ENCODE assay signal across 8 mouse cellular contexts in the genomic region with DNA sequence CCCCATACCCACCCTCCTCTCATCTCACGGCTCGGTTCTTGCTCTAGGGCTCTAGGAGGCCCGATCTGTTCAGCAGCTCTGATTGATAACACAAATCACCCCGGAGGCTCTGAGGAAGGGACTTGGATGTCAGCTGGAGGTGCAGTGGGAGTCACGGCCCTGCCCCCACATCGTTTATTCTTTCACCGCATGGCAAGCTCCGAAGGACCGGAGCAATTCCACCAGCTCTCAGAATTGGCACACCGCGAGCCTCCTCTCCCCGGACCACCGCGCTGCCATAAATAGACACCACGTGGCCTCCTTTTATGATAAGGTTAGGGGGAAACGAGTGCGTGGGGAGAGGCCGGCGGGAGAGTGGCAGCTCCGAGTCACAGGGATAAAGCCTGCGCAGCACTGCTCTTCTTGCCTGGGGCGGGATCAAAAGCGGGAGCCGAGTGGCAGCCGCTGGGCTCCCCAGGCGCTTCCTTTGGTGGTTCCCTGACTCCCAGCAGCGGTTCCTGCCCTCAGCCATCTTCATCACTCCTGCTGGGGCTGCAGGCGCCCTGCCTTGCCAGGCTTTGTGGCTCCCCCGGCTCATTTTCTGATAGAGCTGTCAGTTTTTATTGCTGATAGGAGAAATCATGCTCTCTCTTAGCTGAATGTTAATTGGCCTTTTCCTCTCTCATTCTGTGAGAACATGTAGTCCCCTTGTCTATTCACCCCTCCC. TPM values are rescaled to one million over a fixed set of nuclear protein-coding genes. Genes with fewer than 3 reads are reported as not detected.
A peak's percentile ranks its signal among the peaks of the same experiment; 100 is the strongest.
DNase-seq lines count a peak whose midpoint lies in the region; ATAC-seq and TF ChIP-seq lines count a peak whose summit lies in the region.

No protein-coding gene starts in this region.

- TF ChIP-seq EP300 in stomach, postnatal 0 days (optimal IDR thresholded peaks at IDR 0.05), result no peak

- H3K27me3 ChIP-seq in kidney, postnatal 0 days (ENCODE audit: insufficient read depth, low read length), result no peaks in the 10 kb centered on the region
- H3K27me3 ChIP-seq in heart, embryonic 12.5 days (replicated peaks), result 0 out of 2 replicates have a peak, but pooled peaks cover 3% of the 10 kb centered on the region
- H3K27me3 ChIP-seq in midbrain, embryonic 12.5 days, result peaks cover 12% of the 10 kb centered on the region
- no peaks in the 10 kb centered on the region for H3K27me3 ChIP-seq in stomach, postnatal 0 days (ENCODE audit: control insufficient read depth, insufficient read depth, low read length)

- H3K9ac ChIP-seq in kidney, postnatal 0 days (ENCODE audit: low read depth, low read length), result no peak overlapping the region
- peak overlapping the region; percentile 68 for H3K9ac ChIP-seq in heart, embryonic 12.5 days
- peak overlapping the region; percentile 45 for H3K9ac ChIP-seq in midbrain, embryonic 12.5 days (replicated peaks)
- 0 out of 2 replicates have a peak overlapping the region, but pooled peaks have one; percentile 18 for H3K9ac ChIP-seq in stomach, postnatal 0 days (ENCODE audit: low read length)

- no peak overlapping the region for H3K27ac ChIP-seq in kidney, postnatal 0 days
- peak overlapping the region; percentile 92 for H3K27ac ChIP-seq in heart, embryonic 12.5 days (ENCODE audit: poor library complexity, severe bottlenecking)
- H3K27ac ChIP-seq in midbrain, embryonic 12.5 days (replicated peaks), result peak overlapping the region; percentile 85
- no peak overlapping the region for H3K27ac ChIP-seq in stomach, postnatal 0 days (replicated peaks)

- H3K36me3 ChIP-seq in kidney, postnatal 0 days (ENCODE audit: insufficient read depth, low read length), result no peaks in the 10 kb centered on the region
- H3K36me3 ChIP-seq in heart, embryonic 12.5 days, result no peaks in the 10 kb centered on the region
- H3K36me3 ChIP-seq in midbrain, embryonic 12.5 days, result no peaks in the 10 kb centered on the region
- H3K36me3 ChIP-seq in stomach, postnatal 0 days (ENCODE audit: control insufficient read depth, insufficient read depth, low read length), result no peaks in the 10 kb centered on the region

- no peaks in the 10 kb centered on the region for H3K9me3 ChIP-seq in kidney, postnatal 0 days (replicated peaks; ENCODE audit: low read length)
- no peaks in the 10 kb centered on the region for H3K9me3 ChIP-seq in heart, embryonic 12.5 days (replicated peaks)
- H3K9me3 ChIP-seq in midbrain, embryonic 12.5 days, result no peaks in the 10 kb centered on the region
- no peaks in the 10 kb centered on the region for H3K9me3 ChIP-seq in stomach, postnatal 0 days (ENCODE audit: control insufficient read depth, low read length)

- peak; percentile 52 for DNase-seq in kidney, postnatal 0 days (ENCODE audit: low spot score)
- DNase-seq in kidney, postnatal 25 days, result no peak
- DNase-seq in embryo, embryonic 10.5 days (ENCODE audit: low spot score), result peak; percentile 60
- peak; percentile 50 to 73 for DNase-seq in layer of hippocampus, postnatal 14 days (ENCODE audit: low spot score in 2 of 2)
- peak; percentile 33 for DNase-seq in stomach, postnatal 0 days (ENCODE audit: low spot score)
- DNase-seq in urinary bladder, postnatal 25 days (ENCODE audit: low spot score), result no peak

- ATAC-seq in kidney, postnatal 0 days (replicated peaks; ENCODE audit: low FRiP score, low read depth), result 0 out of 2 replicates have a peak, but pooled peaks have one; percentile 26
- ATAC-seq in heart, embryonic 12.5 days (ENCODE audit: insufficient number of reproducible peaks, low FRiP score), result peak; percentile 77
- ATAC-seq in midbrain, embryonic 12.5 days (ENCODE audit: low FRiP score, low read depth), result peak; percentile 80
- ATAC-seq in stomach, postnatal 0 days (ENCODE audit: low FRiP score, low TSS enrichment), result 0 out of 2 replicates have a peak, but pooled peaks have one; percentile 29

- under 1% methylated on average over 29 of the region's 29 CpGs for WGBS in kidney, postnatal 0 days
- under 1% methylated on average over 29 of the region's 29 CpGs for WGBS in heart, embryonic 12.5 days
- under 1% methylated on average over 29 of the region's 29 CpGs for WGBS in midbrain, embryonic 12.5 days
- WGBS in stomach, postnatal 0 days, result under 1% methylated on average over 29 of the region's 29 CpGs

- H3K4me3 ChIP-seq in kidney, postnatal 0 days (replicated peaks; ENCODE audit: low read depth, low read length), result peak overlapping the region; percentile 30
- peak overlapping the region; percentile 42 for H3K4me3 ChIP-seq in heart, embryonic 12.5 days
- H3K4me3 ChIP-seq in midbrain, embryonic 12.5 days, result peak overlapping the region; percentile 30
- peak overlapping the region; percentile 35 for H3K4me3 ChIP-seq in stomach, postnatal 0 days (ENCODE audit: low read depth, low read length)

- peak overlapping the region; percentile 78 for H3K4me2 ChIP-seq in kidney, postnatal 0 days (ENCODE audit: low read length)
- peak overlapping the region; percentile 75 for H3K4me2 ChIP-seq in heart, embryonic 12.5 days
- H3K4me2 ChIP-seq in midbrain, embryonic 12.5 days (replicated peaks), result peak overlapping the region; percentile 64
- H3K4me2 ChIP-seq in stomach, postnatal 0 days (replicated peaks; ENCODE audit: low read depth), result peak overlapping the region; percentile 67

- no peak for TF ChIP-seq CTCF in kidney, postnatal 0 days (IDR thresholded peaks at IDR 0.05; ENCODE audit: low read depth)
- TF ChIP-seq CTCF in stomach, postnatal 0 days (IDR thresholded peaks at IDR 0.05; ENCODE audit: low read depth), result no peak

- H3K4me1 ChIP-seq in kidney, postnatal 0 days (replicated peaks; ENCODE audit: insufficient read depth, low read length), result peaks cover 8% of the 10 kb centered on the region; the same call in 1 of the 2 replicates
- H3K4me1 ChIP-seq in heart, embryonic 12.5 days (replicated peaks), result peaks cover 53% of the 10 kb centered on the region
- peaks cover 51% of the 10 kb centered on the region for H3K4me1 ChIP-seq in midbrain, embryonic 12.5 days
- 0 out of 2 replicates have a peak, but pooled peaks cover 2% of the 10 kb centered on the region for H3K4me1 ChIP-seq in stomach, postnatal 0 days (replicated peaks; ENCODE audit: control insufficient read depth, insufficient read depth)

RNA-seq across cellular contexts. Expression of a gene that starts 23.4 kb away (rescaled TPM):
- polyA plus RNA-seq in kidney, postnatal 0 days (2015; fragmentation: Nextera tagmentation; extraction: Ambion mirVana), result 2.2 and 2.3 TPM in 2 replicates
- 1.7 and 1.9 TPM in 2 replicates for polyA plus RNA-seq in heart, embryonic 12.5 days (2016; fragmentation: Nextera tagmentation; extraction: Ambion mirVana)
- 1 to 10 TPM; 2.3 to 2.4 TPM for total RNA-seq in layer of hippocampus, postnatal 14 days (2021)
- polyA plus RNA-seq in midbrain, embryonic 12.5 days (2016; fragmentation: Nextera tagmentation; extraction: Ambion mirVana), result 3.3 and 4.2 TPM in 2 replicates
- polyA plus RNA-seq in stomach, postnatal 0 days (2015; fragmentation: Nextera tagmentation; extraction: Ambion mirVana), result 1.3 and 1.4 TPM in 2 replicates

RNA-seq across cellular contexts. Expression of a gene that starts 32.8 kb away (rescaled TPM):
- polyA plus RNA-seq in kidney, postnatal 0 days (2015; fragmentation: Nextera tagmentation; extraction: Ambion mirVana), result 76.5 and 83.5 TPM in 2 replicates
- 58.9 and 68.8 TPM in 2 replicates for polyA plus RNA-seq in heart, embryonic 12.5 days (2016; fragmentation: Nextera tagmentation; extraction: Ambion mirVana)
- 10 to 100 TPM in 1 of 2 experiments, 1 to 10 TPM in 1; 9.0 to 15.0 TPM for total RNA-seq in layer of hippocampus, postnatal 14 days (2021)
- 42.6 and 43.0 TPM in 2 replicates for polyA plus RNA-seq in midbrain, embryonic 12.5 days (2016; fragmentation: Nextera tagmentation; extraction: Ambion mirVana)
- polyA plus RNA-seq in stomach, postnatal 0 days (2015; fragmentation: Nextera tagmentation; extraction: Ambion mirVana), result 51.5 and 61.6 TPM in 2 replicates

Comparison
In these comparisons a context has a peak if more than half of its experiments do, and no peak if none do; other contexts are left out.
1. DNase-seq: peak in kidney, postnatal 0 days (single experiment), embryo, embryonic 10.5 days (single experiment), layer of hippocampus, postnatal 14 days (2 of 2) and stomach, postnatal 0 days (single experiment); none in kidney, postnatal 25 days (0 of 2) and urinary bladder, postnatal 25 days (single experiment).
2. ATAC-seq: peak in every context shown above with its lines; median percentile 80 in midbrain, embryonic 12.5 days; 77 in heart, embryonic 12.5 days; 29 in stomach, postnatal 0 days; 26 in kidney, postnatal 0 days.
3. H3K27ac ChIP-seq: peak in heart, embryonic 12.5 days (single experiment) and midbrain, embryonic 12.5 days (single experiment); none in kidney, postnatal 0 days (single experiment) and stomach, postnatal 0 days (single experiment).
4. Peak in every context shown above with its lines, with median percentiles within 50 percentile points of each other: H3K4me2 ChIP-seq and H3K4me3 ChIP-seq.